Mouse (Mus musculus) CH12.LX (cell line): Measurements from ENCODE around the gene Eif2ak2. TPM values are rescaled to one million over a fixed set of nuclear protein-coding genes. Genes with fewer than 3 reads are reported as not detected.

Source experiments
- DNase-seq: peaks from one replicate; pipeline ENCODE4 v3.0.0-alpha.2; 2013; ENCODE audit errors: extremely low read depth
- H3K27ac ChIP-seq: 2 replicates; pipeline ENCODE4 v1.5.1; 2012; ENCODE audit warnings: low read depth, mild to moderate bottlenecking, control low read depth, moderate library complexity; ENCODE audit not compliant: insufficient read depth
- H3K27me3 ChIP-seq: replicated peaks from 2 replicates; pipeline ENCODE3; 2012; ENCODE audit warnings: inconsistent platforms
- H3K36me3 ChIP-seq, 2 experiments: replicated peaks in 1 of 2; 2 replicates each; pipeline versions ENCODE3 to v1.6.1; 2012; ENCODE audit warnings: inconsistent platforms in 1 of 2, low read length in 1 of 2, mild to moderate bottlenecking in 1 of 2, mixed read lengths in 1 of 2, moderate library complexity in 1 of 2; ENCODE audit not compliant: control insufficient read depth in 1 of 2, insufficient read depth in 1 of 2
- H3K4me1 ChIP-seq, 2 experiments: 2 replicates each; pipeline ENCODE4 v1.6.1; 2012; ENCODE audit warnings: inconsistent platforms in 1 of 2, moderate library complexity in 1 of 2; ENCODE audit not compliant: insufficient read depth in 2 of 2, control insufficient read depth in 1 of 2
- H3K4me2 ChIP-seq: 2 replicates; pipeline ENCODE4 v1.6.1; 2012; ENCODE audit warnings: low read depth, mild to moderate bottlenecking, control low read depth; ENCODE audit not compliant: poor library complexity, insufficient read depth, severe bottlenecking
- H3K4me3 ChIP-seq, 3 experiments: fragments of 150-350 bp in 1 of 3; sonication (generic) in 1 of 3; replicated peaks in 1 of 3; 2 replicates each; pipeline versions ENCODE3 to v1.5.1; 2011 to 2012; ENCODE audit warnings: low read depth in 2 of 3, low read length in 2 of 3, mild to moderate bottlenecking in 2 of 3, moderate library complexity in 2 of 3, control low read depth in 1 of 3, improper control_type of control experiment in 1 of 3, inconsistent platforms in 1 of 3, mixed read lengths in 1 of 3; ENCODE audit not compliant: poor library complexity in 1 of 3
- H3K79me2 ChIP-seq: replicated peaks from 2 replicates; pipeline ENCODE4 v1.6.1; 2012; ENCODE audit warnings: mild to moderate bottlenecking, moderate library complexity; ENCODE audit not compliant: control insufficient read depth, poor library complexity, insufficient read depth, severe bottlenecking; ENCODE audit errors: extremely low read depth
- H3K9ac ChIP-seq: 2 replicates; pipeline ENCODE4 v1.6.1; 2012; ENCODE audit warnings: low read depth, mild to moderate bottlenecking, control low read depth, moderate library complexity; ENCODE audit not compliant: insufficient read depth
- H3K9me3 ChIP-seq: replicated peaks from 2 replicates; pipeline ENCODE3; 2012; ENCODE audit warnings: low read length, inconsistent platforms, mixed read lengths
- BHLHE40 ChIP-seq: IDR thresholded peaks from 2 replicates; pipeline ENCODE4 v1.6.1; 2011; ENCODE audit warnings: mild to moderate bottlenecking, low read depth, low read length, improper control_type of control experiment
- CHD1 ChIP-seq: IDR thresholded peaks from 2 replicates; pipeline ENCODE4 v1.6.1; 2012; ENCODE audit warnings: low read depth, low read length, improper control_type of control experiment, inconsistent platforms
- CTCF ChIP-seq, 2 experiments: IDR thresholded peaks in 1 of 2; conservative IDR thresholded peaks in 1 of 2; 2 replicates each; pipeline ENCODE4 v1.5.1; 2011 to 2012; ENCODE audit warnings: low read depth in 2 of 2, low read length in 2 of 2, improper control_type of control experiment in 1 of 2, inconsistent platforms in 1 of 2, mild to moderate bottlenecking in 1 of 2, moderate library complexity in 1 of 2
- ELF1 ChIP-seq: IDR thresholded peaks from 2 replicates; pipeline ENCODE4 v1.6.1; 2014; ENCODE audit warnings: low read depth, mild to moderate bottlenecking, inconsistent platforms, low read length, improper control_type of control experiment
- HCFC1 ChIP-seq: IDR thresholded peaks from 2 replicates; pipeline ENCODE4 v1.6.1; 2012; ENCODE audit warnings: low read depth, mild to moderate bottlenecking, inconsistent platforms, low read length, improper control_type of control experiment
- IRF4 ChIP-seq: IDR thresholded peaks from 2 replicates; pipeline ENCODE4 v1.6.1; 2014; ENCODE audit warnings: low read depth, mild to moderate bottlenecking, inconsistent platforms, low read length, improper control_type of control experiment
- MAFK ChIP-seq: IDR thresholded peaks from 2 replicates; pipeline ENCODE4 v1.6.1; 2011; ENCODE audit warnings: low read length, improper control_type of control experiment; ENCODE audit not compliant: insufficient replicate concordance
- MXI1 ChIP-seq: IDR thresholded peaks from 2 replicates; pipeline ENCODE4 v1.6.1; 2011; ENCODE audit warnings: mild to moderate bottlenecking, low read depth, low read length, improper control_type of control experiment
- RAD21 ChIP-seq: IDR thresholded peaks from 2 replicates; pipeline ENCODE4 v1.6.1; 2011; ENCODE audit warnings: low read depth, mild to moderate bottlenecking, low read length, improper control_type of control experiment, moderate library complexity
- SMC3 ChIP-seq: IDR thresholded peaks from 2 replicates; pipeline ENCODE4 v1.6.1; 2011; ENCODE audit warnings: low read depth, low read length, improper control_type of control experiment
- USF2 ChIP-seq: conservative IDR thresholded peaks from 2 replicates; pipeline ENCODE4 v1.6.1; 2011; ENCODE audit warnings: low read depth, low read length, improper control_type of control experiment
- ZNF384 ChIP-seq: IDR thresholded peaks from 2 replicates; pipeline ENCODE4 v1.6.1; 2012; ENCODE audit warnings: low read depth, low read length, improper control_type of control experiment, inconsistent platforms
- dilution Hi-C: fragments of 300-500 bp; cut with MboI; formaldehyde crosslinking; loops from 2 replicates; pipeline ENCODE4 v1.14.3; 2020; ENCODE audit warnings: low sequenced_read_pairs; ENCODE audit not compliant: extremely low pct_unique_long_range_greater_than_20kb, extremely low pct_ligation_motif_present
- in situ Hi-C: fragments of 300-500 bp; cut with MboI; formaldehyde crosslinking; loops from 3 replicates; pipeline ENCODE4 v1.14.3; 2019; ENCODE audit warnings: low sequenced_read_pairs, low pct_ligation_motif_present, low pct_unique_long_range_greater_than_20kb, mixed read lengths
- polyA plus RNA-seq: library from polyadenylated mRNA; unstranded; fragments of >175 nt; gene quantifications from 2 replicates; pipeline ENCODE4 v1.2.1, GENCODE M21; 2012; ENCODE audit warnings: low read depth; ENCODE audit not compliant: insufficient read length
- total RNA-seq, 2 experiments: library from RNA; depleted of rRNA; stranded (reverse); fragments of 300-350 nt in 1 of 2; fragments of >200 nt in 1 of 2; gene quantifications; 2 replicates each; pipeline ENCODE4 v1.2.3; 2012 to 2014

Gene Eif2ak2
- total and polyA plus RNA-seq, 3 experiments = 9.8 to 25.0 (median 13.6) TPM

DNA sequence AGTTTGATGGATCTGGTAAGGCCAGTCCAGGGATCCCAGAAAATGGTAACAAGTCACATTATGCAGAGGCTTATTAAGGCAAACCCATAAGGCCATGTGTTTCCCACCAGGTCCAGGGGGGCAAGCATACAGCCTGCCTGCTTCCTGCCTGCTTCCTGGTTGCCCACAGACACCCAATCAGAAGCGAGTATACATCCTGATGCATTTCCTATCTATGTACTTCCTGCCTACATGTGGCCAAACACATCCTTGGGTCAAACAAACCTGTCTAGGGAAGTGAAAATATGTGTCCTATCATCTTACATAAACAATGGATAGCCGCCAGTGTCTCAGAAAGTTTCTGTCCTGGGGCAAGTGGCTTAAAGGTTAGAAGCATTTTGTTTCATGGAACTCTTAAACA is 20.8 kb upstream of the Eif2ak2 start:
- TF ChIP-seq HCFC1 (no peak), ELF1 (peak; percentile 63)
- dilution Hi-C loops (no loop called here), in situ Hi-C loops (no loop called here)
- H3K9me3 ChIP-seq = no peaks in the 10 kb centered on the region
- DNase-seq = no peak
- H3K9ac ChIP-seq = no peak overlapping the region
- no peaks in the 10 kb centered on the region for H3K79me2 ChIP-seq
- no peak overlapping the region for H3K27ac ChIP-seq
- H3K4me2 ChIP-seq = no peak overlapping the region
- no peaks in the 10 kb centered on the region for H3K36me3 ChIP-seq
- peaks cover 2% of the 10 kb centered on the region for H3K27me3 ChIP-seq
- peaks cover 0 to 5% of the 10 kb centered on the region in 2 experiments; a peak in 1 of 4 replicates for H3K4me1 ChIP-seq
- no peak overlapping the region for H3K4me3 ChIP-seq

DNA sequence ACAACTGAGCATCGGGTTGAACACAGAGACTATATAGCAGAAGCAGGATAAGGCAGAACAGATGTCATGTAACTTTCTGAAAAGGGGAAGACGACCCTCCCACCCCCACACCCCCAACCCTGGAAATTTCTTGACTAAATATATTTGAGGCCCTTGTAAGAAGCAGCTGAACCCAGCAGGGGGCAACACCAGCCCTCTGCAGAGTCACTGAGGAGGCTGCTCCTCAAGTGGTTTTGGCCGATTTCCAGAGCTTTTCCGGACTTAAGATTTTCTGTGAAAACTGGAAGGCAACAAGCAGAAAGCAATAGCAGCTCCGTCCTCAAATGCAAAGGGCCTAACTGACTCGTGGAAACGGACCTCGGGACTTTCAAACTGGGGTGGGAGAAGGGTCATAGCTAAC is 13.0 kb upstream of the Eif2ak2 start:
- H3K27ac ChIP-seq = no peak overlapping the region
- dilution Hi-C loops (no loop called here), in situ Hi-C loops (no loop called here)
- H3K4me2 ChIP-seq = peak overlapping the region; percentile 97
- no peaks in the 10 kb centered on the region for H3K79me2 ChIP-seq
- H3K9me3 ChIP-seq = no peaks in the 10 kb centered on the region
- H3K4me1 ChIP-seq = peaks cover 0 to 2% of the 10 kb centered on the region in 2 experiments; a peak in 1 of 4 replicates
- H3K36me3 ChIP-seq = no peaks in the 10 kb centered on the region
- peak; percentile 29 for DNase-seq
- H3K27me3 ChIP-seq = no peaks in the 10 kb centered on the region
- TF ChIP-seq ELF1 (0 out of 2 replicates have a peak, but pooled peaks have one; percentile 6), RAD21 (peak; percentile 71), CHD1 (no peak), SMC3 (peak; percentile 64), HCFC1 (no peak), CTCF (conservative IDR thresholded peaks at IDR 0.05 in 1 of 2, IDR thresholded peaks at IDR 0.05 in 1 of 2; ENCODE audit: low read depth in 2 of 2, low read length in 2 of 2) (peak in 1 of 2 experiments; percentile 76; a peak in 2 of 4 replicates), IRF4 (peak; percentile 40; the same call in 1 of the 2 replicates), MXI1 (no peak)
- H3K9ac ChIP-seq = peak overlapping the region; percentile 69
- H3K4me3 ChIP-seq = peak overlapping the region in 1 of 3 experiments; percentile 38

DNA sequence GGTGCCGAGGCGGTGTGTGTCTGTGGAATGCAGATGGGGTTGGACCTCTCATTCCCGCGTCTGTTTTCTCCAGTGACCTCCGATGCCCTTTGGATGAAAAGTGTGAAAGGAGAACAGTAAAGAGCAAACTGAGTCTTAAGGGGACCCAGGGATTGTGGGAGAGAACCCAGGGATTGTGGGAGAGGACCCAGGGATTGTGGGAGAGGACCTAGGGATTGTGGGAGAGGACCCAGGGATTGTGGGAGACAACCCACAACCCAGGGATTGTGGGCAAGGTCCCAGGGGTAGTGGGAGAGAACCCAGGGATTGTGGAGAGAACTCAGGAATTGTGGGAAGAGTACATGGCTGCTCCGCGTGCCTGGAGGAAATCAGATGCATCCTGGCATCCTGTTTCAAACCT is 12.6 kb upstream of the Eif2ak2 start:
- Histone ChIP-seq H3K27me3 (no peaks in the 10 kb centered on the region), H3K4me1 (peaks cover 0 to 2% of the 10 kb centered on the region in 2 experiments; a peak in 1 of 4 replicates), H3K9me3 (no peaks in the 10 kb centered on the region), H3K79me2 (no peaks in the 10 kb centered on the region), H3K4me2 (peak overlapping the region; percentile 97), H3K9ac (no peak overlapping the region; the same call in 1 of the 2 replicates), H3K4me3 (no peak overlapping the region), H3K36me3 (no peaks in the 10 kb centered on the region), H3K27ac (no peak overlapping the region)
- in situ Hi-C loops (no loop called here), dilution Hi-C loops (no loop called here)
- no peak for DNase-seq
- no peak for TF ChIP-seq MXI1
- TF ChIP-seq ZNF384 = no peak
- TF ChIP-seq BHLHE40 = no peak
- TF ChIP-seq USF2 = no peak
- no peak for TF ChIP-seq CHD1
- TF ChIP-seq HCFC1 = no peak
- TF ChIP-seq MAFK = no peak
